Mouse (Mus musculus): ENCODE data around the gene Tnni2.

Tnni2 gene

GRCm38 (mm10) chr7:142481186-142481567 lies 39.6 kb downstream of the Tnni2 start:
- TF ChIP-seq GATA4 (IDR thresholded peaks at IDR 0.05; ENCODE audit: insufficient replicate concordance, low read length), result no peak

- no peak for TF ChIP-seq GATA4 (IDR thresholded peaks at IDR 0.05; ENCODE audit: insufficient replicate concordance, low read length)
Observed at GRCm38 (mm10) chr7:142481568-142482255, 40.1 kb downstream of the Tnni2 start.

DNA sequence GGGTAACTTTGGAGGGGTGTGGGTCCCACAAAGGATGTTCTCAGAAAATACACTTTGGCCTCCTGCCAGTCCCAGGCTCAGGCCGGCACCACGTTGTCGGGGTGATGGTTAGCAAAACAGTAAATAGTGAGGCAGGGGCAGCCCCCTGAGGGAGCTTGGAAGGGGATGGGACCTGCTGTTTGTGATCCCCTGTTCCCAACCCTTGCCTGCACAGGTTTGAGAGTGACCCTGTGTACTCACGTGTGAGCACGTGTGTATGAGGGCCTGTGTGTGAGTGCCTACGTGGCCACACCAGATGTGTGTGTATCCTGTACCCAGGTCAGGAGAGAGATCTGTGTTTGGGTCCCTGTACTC lies 40.6 kb downstream of the Tnni2 start:
- TF ChIP-seq GATA4 (IDR thresholded peaks at IDR 0.05; ENCODE audit: insufficient replicate concordance, low read length), result no peak

GRCm38 (mm10) chr7:142483136-142483535 lies 41.5 kb downstream of the Tnni2 start:
- TF ChIP-seq GATA4 (IDR thresholded peaks at IDR 0.05; ENCODE audit: insufficient replicate concordance, low read length), result no peak

DNA sequence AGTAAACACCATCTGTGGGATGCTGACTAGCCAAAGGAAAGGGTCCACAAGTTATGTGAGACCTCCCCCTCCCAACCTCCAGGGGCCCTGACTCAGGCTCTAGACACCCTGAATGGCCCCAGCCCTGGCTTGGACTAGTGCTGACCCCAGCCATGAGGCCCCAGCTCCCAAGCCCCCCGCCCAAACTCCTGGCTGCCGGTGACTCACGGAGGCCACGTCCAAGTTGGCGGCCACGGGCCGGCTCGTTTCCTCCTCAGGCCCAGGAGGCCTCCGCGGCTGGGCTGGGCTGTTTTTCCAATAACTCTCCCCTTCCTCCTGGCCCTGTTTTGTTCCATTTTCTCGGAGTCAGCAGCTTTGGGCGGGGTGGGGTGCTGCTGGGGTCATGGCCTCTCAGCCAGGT lies 43.2 kb downstream of the Tnni2 start:
- no peak for TF ChIP-seq GATA4 (IDR thresholded peaks at IDR 0.05; ENCODE audit: insufficient replicate concordance, low read length)

GRCm38 (mm10) chr7:142486751-142487162 lies 45.1 kb downstream of the Tnni2 start:
- no peak for TF ChIP-seq GATA4 (IDR thresholded peaks at IDR 0.05; ENCODE audit: insufficient replicate concordance, low read length)

GRCm38 (mm10) chr7:142487341-142487859 lies 45.8 kb downstream of the Tnni2 start:
- no peak for TF ChIP-seq GATA4 (IDR thresholded peaks at IDR 0.05; ENCODE audit: insufficient replicate concordance, low read length)

GRCm38 (mm10) chr7:142488053-142488452 lies 46.4 kb downstream of the Tnni2 start:
- no peak for TF ChIP-seq GATA4 (IDR thresholded peaks at IDR 0.05; ENCODE audit: insufficient replicate concordance, low read length)

GRCm38 (mm10) chr7:142493535-142493934 lies 51.9 kb downstream of the Tnni2 start:
- TF ChIP-seq GATA4 (IDR thresholded peaks at IDR 0.05; ENCODE audit: insufficient replicate concordance, low read length), result no peak

All from liver, adult (tissue).